Mouse (Mus musculus) liver, embryonic 16.5 days (tissue): ENCODE results near the gene Tcaim. TPM values are rescaled to one million over a fixed set of nuclear protein-coding genes. Genes with fewer than 3 reads are reported as not detected.
A peak's percentile ranks its signal among the peaks of the same experiment; 100 is the strongest.

Experiments used
- ATAC-seq: fragments of 200-750 bp; cut with Nextera tagmentation; 2 replicates; pipeline ENCODE4 v1.8.0; 2017; ENCODE audit warnings: low read depth, mild to moderate bottlenecking, moderate number of reproducible peaks, moderate library complexity
- H3K27ac ChIP-seq: fragments of 300-500 bp; sonication (generic); 2 replicates; pipeline ENCODE4 v1.5.1; 2014; ENCODE audit warnings: mild to moderate bottlenecking, low read length
- H3K27me3 ChIP-seq: fragments of 300-500 bp; sonication (generic); 2 replicates; pipeline ENCODE4 v1.6.1; 2014; ENCODE audit warnings: low read depth, low read length, mixed read lengths; ENCODE audit not compliant: control insufficient read depth, insufficient read depth
- H3K36me3 ChIP-seq: fragments of 300-500 bp; sonication (generic); 2 replicates; pipeline ENCODE4 v1.6.1; 2014; ENCODE audit warnings: mild to moderate bottlenecking; ENCODE audit not compliant: control insufficient read depth, insufficient read depth
- H3K4me1 ChIP-seq: fragments of 300-500 bp; sonication (generic); 2 replicates; pipeline ENCODE4 v1.6.1; 2014; ENCODE audit warnings: low read depth, low read length, mixed read lengths; ENCODE audit not compliant: control insufficient read depth
- H3K4me2 ChIP-seq: fragments of 300-500 bp; sonication (generic); 2 replicates; pipeline ENCODE4 v1.6.1; 2014; ENCODE audit warnings: low read depth, low read length, mixed read lengths
- H3K4me3 ChIP-seq: fragments of 300-500 bp; sonication (generic); 2 replicates; pipeline ENCODE4 v1.5.1; 2014; ENCODE audit warnings: low read depth, mild to moderate bottlenecking, low read length
- H3K9ac ChIP-seq: fragments of 300-500 bp; sonication (generic); 2 replicates; pipeline ENCODE4 v1.6.1; 2014; ENCODE audit warnings: low read depth, low read length
- H3K9me3 ChIP-seq: fragments of 300-500 bp; sonication (generic); replicated peaks from 2 replicates; pipeline ENCODE4 v1.6.1; 2016; ENCODE audit warnings: low read length; ENCODE audit not compliant: control insufficient read depth
- WGBS: fragments of 180-500 bp; shearing (Covaris S2); extraction: QIAGEN DNeasy Blood & Tissue Kit; methylation state at CpG from one replicate; pipeline ENCODE4 v1.1.7; 2014; ENCODE audit not compliant: insufficient replicate concordance; 5-methylcytosine and 5-hydroxymethylcytosine counted together
- polyA plus RNA-seq: library from polyadenylated mRNA; unstranded; fragments of >200 nt; fragmentation: Nextera tagmentation; extraction: Ambion mirVana; gene quantifications from 2 replicates; pipeline ENCODE4 v1.2.1, GENCODE M21; 2015

Tcaim gene
- polyA plus RNA-seq, 1 experiment from 2014 or later = 2.1 TPM

GRCm38 (mm10) chr9:122814775-122815174 is 9.4 kb downstream of the Tcaim start:
- no peak for ATAC-seq

GRCm38 (mm10) chr9:122815239-122815851 is 10.0 kb downstream of the Tcaim start:
- Histone ChIP-seq H3K9me3 (no peaks in the 10 kb centered on the region), H3K27me3 (no peaks in the 10 kb centered on the region), H3K27ac (no peak overlapping the region), H3K4me3 (no peak overlapping the region), H3K4me1 (no peaks in the 10 kb centered on the region), H3K4me2 (no peak overlapping the region), H3K36me3 (peaks cover 1% of the 10 kb centered on the region), H3K9ac (no peak overlapping the region)
- ATAC-seq = peak; percentile 64; the same call in 1 of the 2 replicates
- 45% methylated on average over 4 of the region's 4 CpGs for WGBS

More at GRCm38 (mm10) chr9:122814775-122815174, 9.4 kb downstream of the Tcaim start:
- Histone ChIP-seq H3K27ac (no peak overlapping the region), H3K9ac (no peak overlapping the region), H3K9me3 (no peaks in the 10 kb centered on the region), H3K4me3 (no peak overlapping the region), H3K36me3 (no peaks in the 10 kb centered on the region), H3K4me1 (no peaks in the 10 kb centered on the region), H3K4me2 (no peak overlapping the region), H3K27me3 (no peaks in the 10 kb centered on the region)
- 79% methylated on average over 2 of the region's 2 CpGs for WGBS

GRCm38 (mm10) chr9:122823374-122824017 is 18.2 kb downstream of the Tcaim start:
- ATAC-seq = no peak
- Histone ChIP-seq H3K27ac (no peak overlapping the region), H3K4me3 (no peak overlapping the region)

GRCm38 (mm10) chr9:122826743-122827142 is 21.4 kb downstream of the Tcaim start:
- Histone ChIP-seq H3K9ac (no peak overlapping the region), H3K4me1 (no peaks in the 10 kb centered on the region), H3K27me3 (no peaks in the 10 kb centered on the region), H3K4me2 (no peak overlapping the region), H3K4me3 (no peak overlapping the region), H3K27ac (no peak overlapping the region), H3K36me3 (peaks cover 2% of the 10 kb centered on the region; the same call in 1 of the 2 replicates), H3K9me3 (no peaks in the 10 kb centered on the region)
- ATAC-seq = peak; percentile 72
- 68% methylated on average over 4 of the region's 4 CpGs for WGBS

More at GRCm38 (mm10) chr9:122823374-122824017, 18.2 kb downstream of the Tcaim start:
- H3K27me3 ChIP-seq = no peaks in the 10 kb centered on the region
- H3K4me1 ChIP-seq = no peaks in the 10 kb centered on the region
- no peaks in the 10 kb centered on the region for H3K9me3 ChIP-seq
- no peak overlapping the region for H3K9ac ChIP-seq
- no peak overlapping the region for H3K4me2 ChIP-seq
- H3K36me3 ChIP-seq = peaks cover 5% of the 10 kb centered on the region
- 62% methylated on average over 5 of the region's 5 CpGs for WGBS

DNA sequence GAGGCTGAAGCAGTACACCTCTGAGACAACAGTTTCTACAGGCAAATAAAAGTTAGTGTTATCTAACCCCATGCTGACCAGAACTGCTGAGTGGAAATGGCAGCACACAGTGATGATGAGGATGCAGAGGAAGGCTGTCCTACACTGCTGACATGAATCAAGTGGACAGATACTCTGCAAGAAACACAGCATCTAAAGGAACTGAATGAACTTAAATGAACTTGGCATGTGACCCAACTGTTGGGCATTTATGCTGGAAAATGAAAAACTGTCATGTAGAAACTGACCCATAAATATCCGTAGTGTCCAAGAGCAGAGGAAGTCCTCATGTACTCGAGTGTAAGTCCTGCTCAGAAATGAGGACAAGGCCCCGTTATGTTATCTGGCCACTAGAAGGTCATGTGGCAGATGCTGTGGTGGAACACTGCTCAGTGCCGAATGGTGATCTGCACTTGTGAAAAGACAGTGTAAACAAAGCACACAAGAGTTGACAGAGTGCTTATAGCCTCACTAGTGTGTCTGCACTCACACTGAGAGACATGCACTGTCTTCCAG is 24.6 kb downstream of the Tcaim start:
- H3K27me3 ChIP-seq = no peaks in the 10 kb centered on the region
- no peaks in the 10 kb centered on the region for H3K9me3 ChIP-seq
- 55% methylated on average over 4 of the region's 4 CpGs for WGBS
- H3K4me3 ChIP-seq = no peak overlapping the region
- H3K4me2 ChIP-seq = no peak overlapping the region
- H3K36me3 ChIP-seq = no peaks in the 10 kb centered on the region; the same call in 1 of the 2 replicates
- no peak for ATAC-seq
- no peak overlapping the region for H3K27ac ChIP-seq
- no peak overlapping the region for H3K9ac ChIP-seq
- no peaks in the 10 kb centered on the region for H3K4me1 ChIP-seq

DNA sequence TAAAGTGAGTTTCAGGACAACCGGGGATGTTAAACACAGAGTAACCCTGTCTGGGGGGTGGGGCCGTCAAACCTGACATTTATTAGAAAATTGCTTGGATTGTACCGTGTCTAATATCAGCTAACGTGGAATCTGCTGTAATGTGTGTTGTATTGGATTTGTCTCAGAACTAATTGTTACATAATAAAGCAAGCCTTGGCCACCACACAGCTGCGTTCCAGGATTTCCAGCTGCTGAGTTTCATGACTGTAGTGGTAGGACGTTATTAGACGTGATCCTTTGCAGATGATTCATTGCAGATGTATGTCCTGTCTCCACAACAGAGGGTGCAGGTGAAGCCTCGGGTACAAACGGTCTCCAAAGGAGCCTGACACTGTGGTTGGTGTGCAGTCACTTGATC is 30.8 kb downstream of the Tcaim start:
- Histone ChIP-seq H3K27ac (no peak overlapping the region), H3K36me3 (no peaks in the 10 kb centered on the region), H3K9me3 (no peaks in the 10 kb centered on the region), H3K4me2 (no peak overlapping the region), H3K4me3 (no peak overlapping the region), H3K9ac (no peak overlapping the region), H3K27me3 (no peaks in the 10 kb centered on the region), H3K4me1 (no peaks in the 10 kb centered on the region)
- 68% methylated on average over 9 of the region's 9 CpGs for WGBS
- no peak for ATAC-seq

GRCm38 (mm10) chr9:122836790-122837189 is 31.5 kb downstream of the Tcaim start:
- H3K36me3 ChIP-seq = no peaks in the 10 kb centered on the region
- H3K27me3 ChIP-seq = no peaks in the 10 kb centered on the region
- WGBS = 64% methylated on average over 6 of the region's 6 CpGs
- H3K4me1 ChIP-seq = no peaks in the 10 kb centered on the region
- no peak overlapping the region for H3K27ac ChIP-seq
- H3K4me3 ChIP-seq = no peak overlapping the region
- no peaks in the 10 kb centered on the region for H3K9me3 ChIP-seq
- H3K4me2 ChIP-seq = no peak overlapping the region
- H3K9ac ChIP-seq = no peak overlapping the region
- ATAC-seq = no peak

- H3K4me1 ChIP-seq = no peaks in the 10 kb centered on the region
- H3K9ac ChIP-seq = no peak overlapping the region
- ATAC-seq = no peak
- H3K27me3 ChIP-seq = no peaks in the 10 kb centered on the region
- H3K36me3 ChIP-seq = no peaks in the 10 kb centered on the region
- no peak overlapping the region for H3K4me3 ChIP-seq
- H3K27ac ChIP-seq = no peak overlapping the region
- 65% methylated on average over 4 of the region's 4 CpGs for WGBS
- no peak overlapping the region for H3K4me2 ChIP-seq
- H3K9me3 ChIP-seq = no peaks in the 10 kb centered on the region
Measured at GRCm38 (mm10) chr9:122837216-122837615, 31.9 kb downstream of the Tcaim start.

- ATAC-seq = no peak
- Histone ChIP-seq H3K27ac (no peak overlapping the region), H3K4me3 (no peak overlapping the region)
Measured at GRCm38 (mm10) chr9:122837680-122838079, 32.3 kb downstream of the Tcaim start.

More at GRCm38 (mm10) chr9:122837680-122838079, 32.3 kb downstream of the Tcaim start:
- Histone ChIP-seq H3K9me3 (no peaks in the 10 kb centered on the region), H3K9ac (no peak overlapping the region), H3K4me1 (no peaks in the 10 kb centered on the region), H3K36me3 (no peaks in the 10 kb centered on the region), H3K4me2 (no peak overlapping the region), H3K27me3 (no peaks in the 10 kb centered on the region)
- 34% methylated on average over 16 of the region's 16 CpGs for WGBS
